Mouse (Mus musculus) kidney, postnatal 25 days (tissue): Measurements from ENCODE around the gene Foxo6.

ENCODE experiments used
- DNase-seq, 2 experiments: peaks; one replicate each; pipeline ENCODE4 v3.0.0; 2021; ENCODE audit warnings: mixed read lengths in 2 of 2

Foxo6 gene

GRCm38 (mm10) chr4:120287290-120288111 lies at the start of gene Foxo6:
Gene Foxo6, minus strand, starts transcription at chr4:120287349.
- peak; percentile 95 to 97 for DNase-seq

- DNase-seq = no peak
Measured at GRCm38 (mm10) chr4:120334316-120334715, 47.2 kb upstream of the Foxo6 start.

- DNase-seq = peak in 1 of 2 experiments; percentile 4
Measured at GRCm38 (mm10) chr4:120332934-120333421, 45.8 kb upstream of the Foxo6 start.

- no peak for DNase-seq
Measured at GRCm38 (mm10) chr4:120332405-120332933, 45.3 kb upstream of the Foxo6 start.

DNA sequence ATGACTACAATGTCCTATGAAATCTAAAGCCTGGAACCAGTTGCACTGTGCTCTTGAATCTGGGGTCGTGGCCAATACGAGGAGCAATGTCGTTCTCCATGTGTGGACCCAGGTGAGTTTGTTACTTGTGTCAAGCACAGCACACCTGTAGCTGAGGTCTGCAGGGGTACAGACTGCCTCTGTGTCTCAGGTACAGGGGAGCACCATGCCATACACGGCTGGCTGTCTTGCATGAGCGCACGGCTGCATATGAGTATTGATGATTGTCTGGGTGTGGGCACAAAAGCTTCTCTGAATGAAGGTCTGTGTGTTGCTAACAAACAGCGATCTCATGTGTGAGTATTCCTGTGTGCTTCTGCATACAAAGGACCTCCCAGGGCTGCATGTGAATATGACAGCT lies 44.8 kb upstream of the Foxo6 start:
- DNase-seq = no peak

- no peak for DNase-seq
Measured at GRCm38 (mm10) chr4:120331541-120331940, 44.4 kb upstream of the Foxo6 start.

GRCm38 (mm10) chr4:120325748-120326147 lies 38.6 kb upstream of the Foxo6 start:
- DNase-seq = no peak

DNA sequence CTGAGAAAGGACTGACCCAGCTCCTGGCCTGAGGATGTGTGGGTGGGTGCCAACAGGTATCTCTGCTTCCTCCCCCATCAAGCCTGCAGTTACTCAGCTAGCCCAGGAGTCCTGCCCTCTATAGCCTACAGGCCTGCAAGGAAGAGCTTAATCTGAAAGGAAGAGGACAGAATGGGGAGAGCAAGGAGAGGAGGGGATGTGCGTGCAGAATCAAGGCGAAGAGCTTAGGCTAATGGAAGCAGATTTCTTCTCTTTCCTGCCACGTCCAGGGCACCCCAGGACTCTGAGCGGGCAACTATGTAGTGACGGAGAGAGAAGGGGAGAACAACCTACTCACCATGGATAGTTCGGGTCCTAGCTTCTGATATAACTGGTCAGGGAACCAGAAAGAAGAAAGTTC lies 37.9 kb upstream of the Foxo6 start:
- DNase-seq = no peak

GRCm38 (mm10) chr4:120323858-120324257 lies 36.7 kb upstream of the Foxo6 start:
- DNase-seq = no peak

- peak; percentile 47 to 72 for DNase-seq
Measured at GRCm38 (mm10) chr4:120323198-120323597, 36.0 kb upstream of the Foxo6 start.

DNA sequence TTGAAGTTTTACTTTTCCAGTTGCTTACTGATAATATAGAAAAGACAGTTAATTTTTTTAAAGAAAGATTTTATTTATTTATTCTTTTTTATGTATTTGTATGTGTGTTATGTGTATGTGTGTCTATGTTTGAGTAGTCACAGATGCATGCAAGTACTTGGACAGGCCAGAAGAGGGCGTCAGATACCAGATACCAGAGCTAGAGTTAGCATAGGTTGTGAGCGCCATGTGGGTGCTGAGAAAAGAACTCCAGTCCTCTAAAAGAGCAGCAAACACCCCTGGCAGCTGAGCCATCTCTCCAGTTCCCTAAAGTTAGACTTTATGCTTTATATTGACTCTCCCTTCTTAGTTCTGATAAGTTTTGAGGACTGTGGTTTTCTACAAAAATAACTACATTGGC lies 30.4 kb upstream of the Foxo6 start:
- DNase-seq = no peak

DNA sequence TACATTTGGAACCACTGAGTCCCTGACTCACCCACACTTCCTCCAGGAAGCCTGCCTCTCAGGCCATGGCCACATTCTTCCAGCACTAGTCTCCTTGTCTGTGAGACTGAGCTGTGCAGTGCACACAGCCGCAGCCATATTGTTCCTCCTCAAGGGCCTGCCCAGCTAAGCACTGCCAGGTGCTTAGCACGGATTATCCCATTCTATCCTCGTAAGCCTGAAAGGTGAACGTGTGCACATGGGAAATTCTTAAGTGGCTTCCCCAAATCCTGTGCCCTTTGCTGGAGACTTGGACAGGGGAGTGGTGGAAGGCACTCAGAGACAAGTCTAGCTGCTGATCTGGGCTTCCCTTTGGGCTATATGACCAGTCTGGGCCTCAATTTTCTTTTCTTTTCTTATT lies 29.6 kb upstream of the Foxo6 start:
- DNase-seq = no peak

GRCm38 (mm10) chr4:120314571-120314970 lies 27.4 kb upstream of the Foxo6 start:
- no peak for DNase-seq

GRCm38 (mm10) chr4:120313309-120313708 lies 26.2 kb upstream of the Foxo6 start:
- DNase-seq = no peak

DNA sequence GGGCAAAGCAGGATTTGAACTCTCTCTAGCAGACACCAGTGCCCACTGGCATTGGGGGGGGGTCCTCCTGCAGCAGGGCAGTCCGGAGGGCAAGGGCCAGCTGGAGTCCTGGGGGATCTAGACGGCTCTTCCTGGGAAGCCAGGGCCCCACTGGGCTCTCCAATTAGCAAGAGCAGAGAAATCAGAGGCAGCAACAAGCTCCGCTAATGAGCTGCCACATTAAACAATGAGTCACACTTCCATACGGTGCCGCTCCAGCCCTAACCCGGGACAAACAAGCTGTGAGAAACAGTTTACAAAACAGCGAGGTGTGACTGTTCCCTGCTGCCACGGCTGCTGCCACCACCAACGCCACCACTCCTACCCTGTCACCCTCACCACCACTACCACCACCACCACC lies 17.4 kb upstream of the Foxo6 start:
- DNase-seq = no peak

- DNase-seq = no peak
Measured at GRCm38 (mm10) chr4:120299287-120299686, 12.1 kb upstream of the Foxo6 start.

- DNase-seq = no peak
Measured at GRCm38 (mm10) chr4:120291106-120291822, 4.1 kb upstream of the Foxo6 start.

DNA sequence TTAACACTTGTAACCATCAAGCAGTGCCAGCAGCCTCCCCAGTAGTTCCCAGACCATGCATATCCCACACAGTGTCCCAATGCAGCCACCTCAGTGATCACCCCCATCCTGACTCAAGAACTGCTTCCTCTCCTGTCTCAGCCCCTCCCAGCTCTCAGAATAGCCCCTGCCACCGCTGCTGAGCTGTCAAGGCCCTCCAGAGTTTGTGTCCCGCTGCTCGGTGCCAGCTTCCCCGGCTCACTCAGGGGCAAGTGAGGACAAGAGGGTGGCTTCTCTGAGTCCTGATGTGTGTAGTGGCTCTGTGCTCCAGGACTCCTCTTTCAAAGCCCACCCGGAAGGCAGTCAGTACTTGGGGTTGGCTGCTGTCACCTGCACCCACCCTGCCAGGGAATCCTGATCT lies 3.3 kb upstream of the Foxo6 start:
- no peak for DNase-seq

DNA sequence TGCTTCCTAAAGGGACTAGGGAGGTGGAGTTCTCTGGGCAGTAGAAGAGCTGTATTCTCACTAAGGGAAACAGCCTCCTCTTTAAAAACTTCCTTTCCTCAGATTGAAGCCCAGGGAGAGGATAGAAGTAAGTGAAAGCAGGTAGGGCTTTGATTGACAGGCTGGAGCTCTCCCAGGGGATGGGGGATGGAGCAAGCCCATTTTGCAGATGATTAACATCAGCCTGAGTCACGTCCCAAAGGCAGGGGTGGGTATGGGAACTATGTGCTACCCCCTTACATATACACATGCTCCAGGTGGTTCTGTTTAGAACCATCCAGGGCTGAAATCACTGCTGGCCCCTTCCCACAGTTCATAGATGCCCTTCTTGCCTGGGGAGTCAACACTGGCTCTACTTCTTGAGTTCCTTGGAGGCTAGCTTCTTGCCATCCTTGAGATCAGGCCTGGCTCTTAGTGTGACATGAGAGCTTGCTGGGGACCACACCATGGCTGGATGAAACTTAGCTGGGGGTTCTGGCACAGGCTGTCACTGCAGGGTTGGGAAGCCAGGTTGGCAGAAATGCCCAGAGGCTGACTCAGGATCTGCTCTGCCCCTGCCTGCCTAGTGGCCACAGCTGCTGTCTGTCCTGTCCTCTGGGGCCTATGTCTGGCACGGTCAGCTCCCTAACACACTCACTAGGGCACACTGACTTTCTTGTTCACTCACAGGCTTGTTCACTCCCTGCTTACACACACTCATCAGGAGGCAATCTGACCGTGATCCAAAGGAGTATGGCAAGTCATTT lies 2.2 kb upstream of the Foxo6 start:
- no peak for DNase-seq

GRCm38 (mm10) chr4:120286761-120287241 lies 348 bp downstream of the Foxo6 start:
- peak; percentile 16 to 62 for DNase-seq

- DNase-seq = no peak
Measured at GRCm38 (mm10) chr4:120285730-120286129, 1.4 kb downstream of the Foxo6 start.

DNA sequence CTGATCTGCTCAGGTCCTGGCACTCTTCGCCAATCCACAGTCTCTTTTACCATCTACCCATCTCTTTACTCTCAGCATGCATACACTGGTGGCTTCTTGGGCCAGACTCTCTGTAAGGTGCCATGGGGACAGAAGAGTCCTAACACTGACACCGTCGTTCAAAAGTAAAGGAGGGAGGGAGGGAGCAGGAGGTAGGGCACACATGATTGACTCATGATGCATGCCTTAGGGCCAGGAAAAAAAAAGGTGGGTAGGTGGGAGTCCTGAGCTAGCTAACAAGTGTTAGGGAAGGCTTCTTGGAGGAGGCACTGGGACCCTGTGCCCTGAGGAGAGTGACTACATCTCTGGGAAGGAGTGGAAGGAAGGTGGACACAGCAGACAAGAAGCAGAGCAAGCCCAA lies 1.9 kb downstream of the Foxo6 start:
- no peak for DNase-seq

DNA sequence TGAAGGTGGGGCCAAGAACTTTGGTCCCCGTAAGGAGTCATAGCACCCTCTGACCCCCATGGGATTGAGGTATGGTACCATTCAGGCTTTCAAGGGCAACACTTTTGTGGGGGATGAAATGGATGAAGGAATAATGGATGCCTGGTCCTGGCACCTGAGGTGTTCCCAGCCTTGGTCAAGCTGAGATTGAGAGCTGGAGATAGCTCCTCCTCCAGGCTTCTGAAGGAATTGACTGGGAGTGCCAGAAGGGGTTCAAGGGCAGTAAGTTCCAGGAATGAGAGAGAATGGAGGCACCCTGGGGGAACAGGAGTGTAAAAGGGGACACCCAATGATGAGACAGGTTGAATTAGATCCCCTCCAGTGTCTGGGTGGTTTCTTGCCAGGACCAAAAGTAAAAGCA lies 3.0 kb downstream of the Foxo6 start:
- no peak for DNase-seq
